Mouse (Mus musculus) MEL (cell line): ENCODE results near the gene Trak1. TPM values are rescaled to one million over a fixed set of nuclear protein-coding genes. Genes with fewer than 3 reads are reported as not detected.

Experiments used
- DNase-seq: peaks from one replicate; pipeline ENCODE4 v3.0.0; 2011; ENCODE audit warnings: low read depth, low spot score
- H3K27ac ChIP-seq: 2 replicates; pipeline ENCODE4 v1.5.1; 2012; ENCODE audit warnings: low read depth, mild to moderate bottlenecking, control low read depth, low read length, moderate library complexity; ENCODE audit not compliant: control insufficient read depth
- H3K27me3 ChIP-seq, 2 experiments: fragments of 150-350 bp in 1 of 2; sonication (generic) in 1 of 2; 2 replicates each; pipeline ENCODE4 v1.6.1; 2012; ENCODE audit warnings: low read length in 2 of 2, mild to moderate bottlenecking in 2 of 2, improper control_type of control experiment in 1 of 2, moderate library complexity in 1 of 2; ENCODE audit not compliant: insufficient read depth in 2 of 2, control insufficient read depth in 1 of 2
- H3K36me3 ChIP-seq, 2 experiments: 2 replicates each; pipeline ENCODE4 v1.6.1; 2012 to 2014; ENCODE audit warnings: low read length in 2 of 2, improper control_type of control experiment in 1 of 2, inconsistent platforms in 1 of 2, mild to moderate bottlenecking in 1 of 2; ENCODE audit not compliant: insufficient read depth in 2 of 2, control insufficient read depth in 1 of 2
- H3K4me1 ChIP-seq, 2 experiments: fragments of 150-350 bp in 1 of 2; sonication (generic) in 1 of 2; 2 replicates each; pipeline ENCODE4 v1.6.1; 2012; ENCODE audit warnings: low read length in 2 of 2, improper control_type of control experiment in 1 of 2, mild to moderate bottlenecking in 1 of 2; ENCODE audit not compliant: insufficient read depth in 2 of 2, control insufficient read depth in 1 of 2
- H3K4me3 ChIP-seq, 2 experiments: fragments of 150-350 bp in 1 of 2; sonication (generic) in 1 of 2; 2 replicates each; pipeline ENCODE4 v1.5.1; 2012; ENCODE audit warnings: low read depth in 2 of 2, low read length in 2 of 2, mild to moderate bottlenecking in 2 of 2, moderate library complexity in 2 of 2, control low read depth in 1 of 2, improper control_type of control experiment in 1 of 2; ENCODE audit not compliant: control insufficient read depth in 1 of 2, insufficient read depth in 1 of 2
- H3K79me2 ChIP-seq: 2 replicates; pipeline ENCODE4 v1.6.1; 2012; ENCODE audit warnings: mild to moderate bottlenecking, low read length, moderate library complexity; ENCODE audit not compliant: control insufficient read depth, poor library complexity, insufficient read depth
- H3K9ac ChIP-seq: 2 replicates; pipeline ENCODE4 v1.6.1; 2012; ENCODE audit warnings: low read depth, mild to moderate bottlenecking, control low read depth, low read length, moderate library complexity; ENCODE audit not compliant: control insufficient read depth, poor library complexity, severe bottlenecking
- H3K9me3 ChIP-seq: fragments of 150-350 bp; sonication (generic); replicated peaks from 2 replicates; pipeline ENCODE4 v1.6.1; 2012; ENCODE audit warnings: mild to moderate bottlenecking, low read length, improper control_type of control experiment, moderate library complexity; ENCODE audit not compliant: insufficient read depth
- CHD1 ChIP-seq: IDR thresholded peaks from 2 replicates; pipeline ENCODE4 v1.6.1; 2012; ENCODE audit warnings: low read depth, mild to moderate bottlenecking, inconsistent platforms, low read length, improper control_type of control experiment
- CTCF ChIP-seq, 3 experiments: IDR thresholded peaks in 2 of 3; conservative IDR thresholded peaks in 1 of 3; 2 replicates each; pipeline ENCODE4 v1.5.1; 2011 to 2012; ENCODE audit warnings: low read length in 3 of 3, low read depth in 2 of 3, mild to moderate bottlenecking in 2 of 3, improper control_type of control experiment in 1 of 3, inconsistent platforms in 1 of 3, mixed read lengths in 1 of 3, moderate library complexity in 1 of 3; ENCODE audit not compliant: control insufficient read depth in 1 of 3, insufficient read depth in 1 of 3, poor library complexity in 1 of 3, severe bottlenecking in 1 of 3
- E2F4 ChIP-seq: IDR thresholded peaks from 2 replicates; pipeline ENCODE4 v1.6.1; 2011; ENCODE audit warnings: low read depth, low read length, improper control_type of control experiment, borderline replicate concordance
- EP300 ChIP-seq, 2 experiments: IDR thresholded peaks; 2 replicates each; pipeline ENCODE4 v1.6.1; 2011; ENCODE audit warnings: improper control_type of control experiment in 2 of 2, low read length in 2 of 2, low read depth in 1 of 2, mild to moderate bottlenecking in 1 of 2
- GATA1 ChIP-seq: IDR thresholded peaks from 2 replicates; pipeline ENCODE4 v1.6.1; 2011; ENCODE audit warnings: low read depth, low read length, improper control_type of control experiment
- JUND ChIP-seq: IDR thresholded peaks from 2 replicates; pipeline ENCODE4 v1.6.1; 2011; ENCODE audit warnings: low read depth, mild to moderate bottlenecking, improper control_type of control experiment, low read length
- MAFK ChIP-seq: IDR thresholded peaks from 2 replicates; pipeline ENCODE4 v1.6.1; 2011; ENCODE audit warnings: low read depth, mild to moderate bottlenecking, low read length, improper control_type of control experiment, borderline replicate concordance
- MAX ChIP-seq: IDR thresholded peaks from 2 replicates; pipeline ENCODE4 v1.6.1; 2011; ENCODE audit warnings: low read length, improper control_type of control experiment
- MAZ ChIP-seq: IDR thresholded peaks from 2 replicates; pipeline ENCODE4 v1.6.1; 2012; ENCODE audit warnings: low read depth, mild to moderate bottlenecking, inconsistent platforms, low read length, improper control_type of control experiment
- MXI1 ChIP-seq: IDR thresholded peaks from 2 replicates; pipeline ENCODE4 v1.6.1; 2011; ENCODE audit warnings: mild to moderate bottlenecking, low read depth, low read length, improper control_type of control experiment
- MYB ChIP-seq: IDR thresholded peaks from 2 replicates; pipeline ENCODE4 v1.6.1; 2011; ENCODE audit warnings: mild to moderate bottlenecking, low read depth, low read length, improper control_type of control experiment
- NRF1 ChIP-seq: IDR thresholded peaks from 2 replicates; pipeline ENCODE4 v1.6.1; 2014; ENCODE audit warnings: low read depth, mild to moderate bottlenecking, inconsistent platforms, low read length, improper control_type of control experiment, moderate library complexity; ENCODE audit not compliant: poor library complexity, insufficient read depth, severe bottlenecking
- POLR2AphosphoS2 ChIP-seq: IDR thresholded peaks from 2 replicates; pipeline ENCODE4 v1.6.1; 2011; ENCODE audit warnings: low read length, improper control_type of control experiment
- POLR2AphosphoS5 ChIP-seq: IDR thresholded peaks from 2 replicates; pipeline ENCODE4 v1.6.1; 2012; ENCODE audit warnings: low read depth, borderline replicate concordance, mild to moderate bottlenecking, inconsistent platforms, low read length, moderate library complexity, mixed read lengths
- RAD21 ChIP-seq: IDR thresholded peaks from 2 replicates; pipeline ENCODE4 v1.6.1; 2011; ENCODE audit warnings: mild to moderate bottlenecking, low read depth, low read length, improper control_type of control experiment
- SIN3A ChIP-seq: IDR thresholded peaks from 2 replicates; pipeline ENCODE4 v1.6.1; 2012; ENCODE audit warnings: low read length, improper control_type of control experiment, inconsistent platforms
- UBTF ChIP-seq: IDR thresholded peaks from 2 replicates; pipeline ENCODE4 v1.6.1; 2012; ENCODE audit warnings: low read depth, mild to moderate bottlenecking, inconsistent platforms, low read length, improper control_type of control experiment, moderate library complexity, borderline replicate concordance; ENCODE audit not compliant: insufficient read depth
- USF2 ChIP-seq, 2 experiments: IDR thresholded peaks; 2 replicates each; pipeline ENCODE4 v1.6.1; 2011 to 2012; ENCODE audit warnings: improper control_type of control experiment in 2 of 2, low read length in 2 of 2, borderline replicate concordance in 1 of 2, inconsistent platforms in 1 of 2, low read depth in 1 of 2, mild to moderate bottlenecking in 1 of 2; ENCODE audit not compliant: insufficient read depth in 1 of 2
- ZKSCAN1 ChIP-seq: IDR thresholded peaks from 2 replicates; pipeline ENCODE4 v1.6.1; 2012; ENCODE audit warnings: low read depth, mild to moderate bottlenecking, inconsistent platforms, low read length, improper control_type of control experiment, moderate library complexity
- polyA plus RNA-seq, 2 experiments: library from polyadenylated mRNA; stranded (reverse) in 1 of 2; unstranded in 1 of 2; fragments of >175 nt in 1 of 2; fragments of >200 nt in 1 of 2; gene quantifications; 2 replicates each; pipeline versions ENCODE4 v1.2.1 to v1.2.4; 2012; ENCODE audit warnings: low replicate concordance in 2 of 2, low read depth in 1 of 2; ENCODE audit not compliant: insufficient read length in 2 of 2, insufficient read depth in 1 of 2, missing spikeins in 1 of 2
- total RNA-seq: library from RNA; depleted of rRNA; stranded (reverse); fragments of 300-350 nt; gene quantifications from 2 replicates; pipeline ENCODE4 v1.2.3, GENCODE M21; 2012

The Trak1 gene
- total and polyA plus RNA-seq, 3 experiments: 16.2 to 35.5 TPM; not detected in 1

- no peak for DNase-seq
- Histone ChIP-seq H3K27me3 (no peaks in the 10 kb centered on the region), H3K27ac (no peak overlapping the region), H3K9ac (no peak overlapping the region), H3K4me3 (no peak overlapping the region), H3K36me3 (no peaks in the 10 kb centered on the region), H3K9me3 (no peaks in the 10 kb centered on the region), H3K4me1 (no peaks in the 10 kb centered on the region), H3K79me2 (no peaks in the 10 kb centered on the region)
- TF ChIP-seq SIN3A (no peak), POLR2AphosphoS5 (no peak), E2F4 (no peak), RAD21 (no peak), MYB (no peak), CHD1 (no peak), GATA1 (no peak), MXI1 (no peak)
Measured at GRCm38 (mm10) chr9:121254761-121255160, 42.5 kb upstream of the Trak1 start.

DNA sequence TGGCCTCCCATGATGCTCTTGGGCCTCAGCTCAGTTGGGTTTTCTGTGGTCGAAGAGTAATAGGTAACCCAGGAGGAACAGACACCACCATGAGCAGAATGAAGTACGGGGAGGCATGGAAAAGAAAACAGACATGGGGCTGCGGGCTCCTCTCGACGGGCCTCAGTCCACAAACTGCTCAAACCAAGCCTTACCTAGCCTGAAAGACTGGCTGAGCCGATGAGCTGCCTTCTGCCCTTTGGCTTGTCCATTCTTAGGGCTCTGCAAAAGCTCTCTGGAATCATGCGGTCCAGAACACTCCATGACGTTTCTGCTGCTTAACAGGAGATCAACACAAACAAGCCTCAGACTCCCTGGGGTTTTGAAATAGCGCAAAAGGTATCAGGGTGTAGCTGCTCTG lies 40.2 kb upstream of the Trak1 start:
- Histone ChIP-seq H3K4me3 (no peak overlapping the region), H3K9ac (no peak overlapping the region), H3K9me3 (no peaks in the 10 kb centered on the region), H3K27me3 (no peaks in the 10 kb centered on the region), H3K79me2 (no peaks in the 10 kb centered on the region), H3K4me1 (no peaks in the 10 kb centered on the region), H3K27ac (no peak overlapping the region), H3K36me3 (no peaks in the 10 kb centered on the region)
- TF ChIP-seq ZKSCAN1: no peak
- TF ChIP-seq NRF1: no peak
- TF ChIP-seq POLR2AphosphoS2: no peak
- no peak for TF ChIP-seq EP300 (IDR thresholded peaks at IDR 0.05; ENCODE audit: low read depth in 1 of 2, low read length in 2 of 2)
- no peak for TF ChIP-seq USF2 (IDR thresholded peaks at IDR 0.05; ENCODE audit: borderline replicate concordance in 1 of 2, insufficient read depth in 1 of 2, low read depth in 1 of 2, low read length in 2 of 2)
- no peak for TF ChIP-seq UBTF
- no peak for TF ChIP-seq JUND
- TF ChIP-seq GATA1: no peak
- no peak for TF ChIP-seq MAX
- TF ChIP-seq CTCF (IDR thresholded peaks at IDR 0.05 in 2 of 3, conservative IDR thresholded peaks at IDR 0.05 in 1 of 3; ENCODE audit: control insufficient read depth in 1 of 3, insufficient read depth in 1 of 3, low read depth in 2 of 3, low read length in 3 of 3, poor library complexity in 1 of 3, severe bottlenecking in 1 of 3): no peak
- TF ChIP-seq MAFK: no peak
- TF ChIP-seq MAZ: no peak
- TF ChIP-seq POLR2AphosphoS5: no peak
- no peak for DNase-seq
